Mouse (Mus musculus): ENCODE measurements around the gene Ccdc63.

DNA sequence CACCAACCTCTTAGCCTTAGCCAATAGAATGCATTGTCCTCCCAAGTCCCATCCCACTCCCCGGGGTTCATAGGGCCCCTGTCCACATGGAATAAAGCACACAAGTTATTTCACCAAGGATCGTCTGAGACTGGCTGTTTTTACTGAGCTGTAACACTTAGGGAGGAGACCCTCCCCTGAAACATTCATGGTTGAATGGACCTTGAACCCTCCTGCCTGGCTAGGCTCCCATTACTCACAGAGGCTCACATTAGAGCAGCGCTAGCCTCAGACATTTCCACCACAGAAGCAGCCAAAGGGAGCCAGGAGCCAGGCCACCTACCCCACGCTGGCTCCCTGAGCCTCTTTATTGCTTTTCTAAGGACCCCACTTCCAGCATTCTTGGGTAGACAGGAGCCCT, 63.4 kb downstream of the Ccdc63 start:
- no peak for TF ChIP-seq ZC3H11A (IDR thresholded peaks at IDR 0.05; ENCODE audit: borderline replicate concordance, low read depth, low read length)
- no peak for TF ChIP-seq ZNF384 (IDR thresholded peaks at IDR 0.05; ENCODE audit: low read depth, low read length)
- TF ChIP-seq MAFK (IDR thresholded peaks at IDR 0.05; ENCODE audit: insufficient read depth, low read depth, low read length) = no peak
- TF ChIP-seq CHD2 (IDR thresholded peaks at IDR 0.05; ENCODE audit: low read depth, low read length) = no peak
- TF ChIP-seq HCFC1 (IDR thresholded peaks at IDR 0.05; ENCODE audit: borderline replicate concordance, insufficient read depth, low read length) = no peak
